Mouse (Mus musculus) MEL (cell line): ENCODE measurements at regions not wholly inside any gene's neighbourhood (a gene's known extent, or its start where the extent isn't known, plus 50 kb on each side); places are given as distances from the start of the nearest gene placed in this dataset.

ENCODE experiments used
- DNase-seq: peaks from one replicate; pipeline ENCODE4 v3.0.0; 2011; ENCODE audit warnings: low read depth, low spot score
- H3K27ac ChIP-seq: 2 replicates; pipeline ENCODE4 v1.5.1; 2012; ENCODE audit warnings: low read depth, mild to moderate bottlenecking, control low read depth, low read length, moderate library complexity; ENCODE audit not compliant: control insufficient read depth
- H3K27me3 ChIP-seq, 2 experiments: fragments of 150-350 bp in 1 of 2; sonication (generic) in 1 of 2; 2 replicates each; pipeline ENCODE4 v1.6.1; 2012; ENCODE audit warnings: low read length in 2 of 2, mild to moderate bottlenecking in 2 of 2, improper control_type of control experiment in 1 of 2, moderate library complexity in 1 of 2; ENCODE audit not compliant: insufficient read depth in 2 of 2, control insufficient read depth in 1 of 2
- H3K36me3 ChIP-seq, 2 experiments: 2 replicates each; pipeline ENCODE4 v1.6.1; 2012 to 2014; ENCODE audit warnings: low read length in 2 of 2, improper control_type of control experiment in 1 of 2, inconsistent platforms in 1 of 2, mild to moderate bottlenecking in 1 of 2; ENCODE audit not compliant: insufficient read depth in 2 of 2, control insufficient read depth in 1 of 2
- H3K4me1 ChIP-seq, 2 experiments: fragments of 150-350 bp in 1 of 2; sonication (generic) in 1 of 2; 2 replicates each; pipeline ENCODE4 v1.6.1; 2012; ENCODE audit warnings: low read length in 2 of 2, improper control_type of control experiment in 1 of 2, mild to moderate bottlenecking in 1 of 2; ENCODE audit not compliant: insufficient read depth in 2 of 2, control insufficient read depth in 1 of 2
- H3K4me3 ChIP-seq, 2 experiments: fragments of 150-350 bp in 1 of 2; sonication (generic) in 1 of 2; 2 replicates each; pipeline ENCODE4 v1.5.1; 2012; ENCODE audit warnings: low read depth in 2 of 2, low read length in 2 of 2, mild to moderate bottlenecking in 2 of 2, moderate library complexity in 2 of 2, control low read depth in 1 of 2, improper control_type of control experiment in 1 of 2; ENCODE audit not compliant: control insufficient read depth in 1 of 2, insufficient read depth in 1 of 2
- H3K79me2 ChIP-seq: 2 replicates; pipeline ENCODE4 v1.6.1; 2012; ENCODE audit warnings: mild to moderate bottlenecking, low read length, moderate library complexity; ENCODE audit not compliant: control insufficient read depth, poor library complexity, insufficient read depth
- H3K9ac ChIP-seq: 2 replicates; pipeline ENCODE4 v1.6.1; 2012; ENCODE audit warnings: low read depth, mild to moderate bottlenecking, control low read depth, low read length, moderate library complexity; ENCODE audit not compliant: control insufficient read depth, poor library complexity, severe bottlenecking
- H3K9me3 ChIP-seq: fragments of 150-350 bp; sonication (generic); replicated peaks from 2 replicates; pipeline ENCODE4 v1.6.1; 2012; ENCODE audit warnings: mild to moderate bottlenecking, low read length, improper control_type of control experiment, moderate library complexity; ENCODE audit not compliant: insufficient read depth
- CHD1 ChIP-seq: IDR thresholded peaks from 2 replicates; pipeline ENCODE4 v1.6.1; 2012; ENCODE audit warnings: low read depth, mild to moderate bottlenecking, inconsistent platforms, low read length, improper control_type of control experiment
- CHD2 ChIP-seq: IDR thresholded peaks from 2 replicates; pipeline ENCODE4 v1.6.1; 2011; ENCODE audit warnings: low read length, improper control_type of control experiment
- CTCF ChIP-seq, 3 experiments: IDR thresholded peaks in 2 of 3; conservative IDR thresholded peaks in 1 of 3; 2 replicates each; pipeline ENCODE4 v1.5.1; 2011 to 2012; ENCODE audit warnings: low read length in 3 of 3, low read depth in 2 of 3, mild to moderate bottlenecking in 2 of 3, improper control_type of control experiment in 1 of 3, inconsistent platforms in 1 of 3, mixed read lengths in 1 of 3, moderate library complexity in 1 of 3; ENCODE audit not compliant: control insufficient read depth in 1 of 3, insufficient read depth in 1 of 3, poor library complexity in 1 of 3, severe bottlenecking in 1 of 3
- ELF1 ChIP-seq: IDR thresholded peaks from 2 replicates; pipeline ENCODE4 v1.6.1; 2014; ENCODE audit warnings: low read depth, mild to moderate bottlenecking, inconsistent platforms, low read length, improper control_type of control experiment, moderate library complexity
- EP300 ChIP-seq, 2 experiments: IDR thresholded peaks; 2 replicates each; pipeline ENCODE4 v1.6.1; 2011; ENCODE audit warnings: improper control_type of control experiment in 2 of 2, low read length in 2 of 2, low read depth in 1 of 2, mild to moderate bottlenecking in 1 of 2
- GATA1 ChIP-seq: IDR thresholded peaks from 2 replicates; pipeline ENCODE4 v1.6.1; 2011; ENCODE audit warnings: low read depth, low read length, improper control_type of control experiment
- MAX ChIP-seq: IDR thresholded peaks from 2 replicates; pipeline ENCODE4 v1.6.1; 2011; ENCODE audit warnings: low read length, improper control_type of control experiment
- MAZ ChIP-seq: IDR thresholded peaks from 2 replicates; pipeline ENCODE4 v1.6.1; 2012; ENCODE audit warnings: low read depth, mild to moderate bottlenecking, inconsistent platforms, low read length, improper control_type of control experiment
- NRF1 ChIP-seq: IDR thresholded peaks from 2 replicates; pipeline ENCODE4 v1.6.1; 2014; ENCODE audit warnings: low read depth, mild to moderate bottlenecking, inconsistent platforms, low read length, improper control_type of control experiment, moderate library complexity; ENCODE audit not compliant: poor library complexity, insufficient read depth, severe bottlenecking
- POLR2AphosphoS5 ChIP-seq: IDR thresholded peaks from 2 replicates; pipeline ENCODE4 v1.6.1; 2012; ENCODE audit warnings: low read depth, borderline replicate concordance, mild to moderate bottlenecking, inconsistent platforms, low read length, moderate library complexity, mixed read lengths
- SIN3A ChIP-seq: IDR thresholded peaks from 2 replicates; pipeline ENCODE4 v1.6.1; 2012; ENCODE audit warnings: low read length, improper control_type of control experiment, inconsistent platforms
- TBP ChIP-seq: IDR thresholded peaks from 2 replicates; pipeline ENCODE4 v1.8.0; 2011; ENCODE audit warnings: low read depth, low read length, improper control_type of control experiment
- TCF12 ChIP-seq: IDR thresholded peaks from 2 replicates; pipeline ENCODE4 v1.6.1; 2014; ENCODE audit warnings: low read depth, mild to moderate bottlenecking, inconsistent platforms, low read length, improper control_type of control experiment, moderate library complexity
- ZC3H11A ChIP-seq: IDR thresholded peaks from 2 replicates; pipeline ENCODE4 v1.6.1; 2012; ENCODE audit warnings: low read depth, mild to moderate bottlenecking, inconsistent platforms, low read length, improper control_type of control experiment

GRCm38 (mm10) chr9:78879955-78880642, 264.8 kb downstream of the Cd109 start:
- no peak for DNase-seq
- Histone ChIP-seq H3K4me1 (no peaks in the 10 kb centered on the region), H3K27ac (no peak overlapping the region), H3K9me3 (no peaks in the 10 kb centered on the region), H3K4me3 (no peak overlapping the region), H3K79me2 (no peaks in the 10 kb centered on the region), H3K27me3 (no peaks in the 10 kb centered on the region), H3K36me3 (no peaks in the 10 kb centered on the region), H3K9ac (no peak overlapping the region)
- TF ChIP-seq MAZ, result no peak
- TF ChIP-seq ZC3H11A, result no peak
- no peak for TF ChIP-seq NRF1
- TF ChIP-seq GATA1, result no peak

- Histone ChIP-seq H3K27ac (no peak overlapping the region), H3K79me2 (no peaks in the 10 kb centered on the region), H3K4me1 (no peaks in the 10 kb centered on the region), H3K36me3 (no peaks in the 10 kb centered on the region), H3K9ac (no peak overlapping the region), H3K4me3 (no peak overlapping the region), H3K9me3 (no peaks in the 10 kb centered on the region), H3K27me3 (no peaks in the 10 kb centered on the region)
- no peak for DNase-seq
- TF ChIP-seq MAZ (no peak), SIN3A (no peak), CHD2 (no peak), TBP (no peak), ELF1 (no peak), TCF12 (no peak), CHD1 (no peak), POLR2AphosphoS5 (no peak), EP300 (IDR thresholded peaks at IDR 0.05; ENCODE audit: low read depth in 1 of 2, low read length in 2 of 2) (no peak), CTCF (IDR thresholded peaks at IDR 0.05 in 2 of 3, conservative IDR thresholded peaks at IDR 0.05 in 1 of 3; ENCODE audit: control insufficient read depth in 1 of 3, insufficient read depth in 1 of 3, low read depth in 2 of 3, low read length in 3 of 3, poor library complexity in 1 of 3, severe bottlenecking in 1 of 3) (no peak), GATA1 (no peak)
Observed at GRCm38 (mm10) chr9:78880643-78881306, 265.4 kb downstream of the Cd109 start.

- no peak for DNase-seq
- H3K79me2 ChIP-seq, result no peaks in the 10 kb centered on the region
- H3K9me3 ChIP-seq, result no peaks in the 10 kb centered on the region
- no peaks in the 10 kb centered on the region for H3K4me1 ChIP-seq
- no peak overlapping the region for H3K27ac ChIP-seq
- no peak overlapping the region for H3K9ac ChIP-seq
- no peaks in the 10 kb centered on the region for H3K27me3 ChIP-seq
- H3K4me3 ChIP-seq, result no peak overlapping the region
- TF ChIP-seq GATA1, result no peak
- no peak for TF ChIP-seq MAX
- H3K36me3 ChIP-seq, result no peaks in the 10 kb centered on the region
Observed at GRCm38 (mm10) chr9:78881307-78881790, 266.0 kb downstream of the Cd109 start.
